Mouse (Mus musculus) MEL (cell line): ENCODE data around the gene Spem1. TPM values are rescaled to one million over a fixed set of nuclear protein-coding genes. Genes with fewer than 3 reads are reported as not detected.

ENCODE experiments used
- DNase-seq: peaks from one replicate; pipeline ENCODE4 v3.0.0; 2011; ENCODE audit warnings: low read depth, low spot score
- H3K27ac ChIP-seq: 2 replicates; pipeline ENCODE4 v1.5.1; 2012; ENCODE audit warnings: low read depth, mild to moderate bottlenecking, control low read depth, low read length, moderate library complexity; ENCODE audit not compliant: control insufficient read depth
- H3K27me3 ChIP-seq, 2 experiments: fragments of 150-350 bp in 1 of 2; sonication (generic) in 1 of 2; 2 replicates each; pipeline ENCODE4 v1.6.1; 2012; ENCODE audit warnings: low read length in 2 of 2, mild to moderate bottlenecking in 2 of 2, improper control_type of control experiment in 1 of 2, moderate library complexity in 1 of 2; ENCODE audit not compliant: insufficient read depth in 2 of 2, control insufficient read depth in 1 of 2
- H3K36me3 ChIP-seq, 2 experiments: 2 replicates each; pipeline ENCODE4 v1.6.1; 2012 to 2014; ENCODE audit warnings: low read length in 2 of 2, improper control_type of control experiment in 1 of 2, inconsistent platforms in 1 of 2, mild to moderate bottlenecking in 1 of 2; ENCODE audit not compliant: insufficient read depth in 2 of 2, control insufficient read depth in 1 of 2
- H3K4me1 ChIP-seq, 2 experiments: fragments of 150-350 bp in 1 of 2; sonication (generic) in 1 of 2; 2 replicates each; pipeline ENCODE4 v1.6.1; 2012; ENCODE audit warnings: low read length in 2 of 2, improper control_type of control experiment in 1 of 2, mild to moderate bottlenecking in 1 of 2; ENCODE audit not compliant: insufficient read depth in 2 of 2, control insufficient read depth in 1 of 2
- H3K4me3 ChIP-seq, 2 experiments: fragments of 150-350 bp in 1 of 2; sonication (generic) in 1 of 2; 2 replicates each; pipeline ENCODE4 v1.5.1; 2012; ENCODE audit warnings: low read depth in 2 of 2, low read length in 2 of 2, mild to moderate bottlenecking in 2 of 2, moderate library complexity in 2 of 2, control low read depth in 1 of 2, improper control_type of control experiment in 1 of 2; ENCODE audit not compliant: control insufficient read depth in 1 of 2, insufficient read depth in 1 of 2
- H3K79me2 ChIP-seq: 2 replicates; pipeline ENCODE4 v1.6.1; 2012; ENCODE audit warnings: mild to moderate bottlenecking, low read length, moderate library complexity; ENCODE audit not compliant: control insufficient read depth, poor library complexity, insufficient read depth
- H3K9ac ChIP-seq: 2 replicates; pipeline ENCODE4 v1.6.1; 2012; ENCODE audit warnings: low read depth, mild to moderate bottlenecking, control low read depth, low read length, moderate library complexity; ENCODE audit not compliant: control insufficient read depth, poor library complexity, severe bottlenecking
- H3K9me3 ChIP-seq: fragments of 150-350 bp; sonication (generic); replicated peaks from 2 replicates; pipeline ENCODE4 v1.6.1; 2012; ENCODE audit warnings: mild to moderate bottlenecking, low read length, improper control_type of control experiment, moderate library complexity; ENCODE audit not compliant: insufficient read depth
- CHD1 ChIP-seq: IDR thresholded peaks from 2 replicates; pipeline ENCODE4 v1.6.1; 2012; ENCODE audit warnings: low read depth, mild to moderate bottlenecking, inconsistent platforms, low read length, improper control_type of control experiment
- CHD2 ChIP-seq: IDR thresholded peaks from 2 replicates; pipeline ENCODE4 v1.6.1; 2011; ENCODE audit warnings: low read length, improper control_type of control experiment
- CTCF ChIP-seq, 3 experiments: IDR thresholded peaks in 2 of 3; conservative IDR thresholded peaks in 1 of 3; 2 replicates each; pipeline ENCODE4 v1.5.1; 2011 to 2012; ENCODE audit warnings: low read length in 3 of 3, low read depth in 2 of 3, mild to moderate bottlenecking in 2 of 3, improper control_type of control experiment in 1 of 3, inconsistent platforms in 1 of 3, mixed read lengths in 1 of 3, moderate library complexity in 1 of 3; ENCODE audit not compliant: control insufficient read depth in 1 of 3, insufficient read depth in 1 of 3, poor library complexity in 1 of 3, severe bottlenecking in 1 of 3
- E2F4 ChIP-seq: IDR thresholded peaks from 2 replicates; pipeline ENCODE4 v1.6.1; 2011; ENCODE audit warnings: low read depth, low read length, improper control_type of control experiment, borderline replicate concordance
- ELF1 ChIP-seq: IDR thresholded peaks from 2 replicates; pipeline ENCODE4 v1.6.1; 2014; ENCODE audit warnings: low read depth, mild to moderate bottlenecking, inconsistent platforms, low read length, improper control_type of control experiment, moderate library complexity
- EP300 ChIP-seq, 2 experiments: IDR thresholded peaks; 2 replicates each; pipeline ENCODE4 v1.6.1; 2011; ENCODE audit warnings: improper control_type of control experiment in 2 of 2, low read length in 2 of 2, low read depth in 1 of 2, mild to moderate bottlenecking in 1 of 2
- ETS1 ChIP-seq: IDR thresholded peaks from 2 replicates; pipeline ENCODE4 v1.6.1; 2012; ENCODE audit warnings: low read depth, mild to moderate bottlenecking, inconsistent platforms, low read length, improper control_type of control experiment, moderate library complexity
- GABPA ChIP-seq: IDR thresholded peaks from 2 replicates; pipeline ENCODE4 v1.6.1; 2012; ENCODE audit warnings: low read depth, mild to moderate bottlenecking, inconsistent platforms, low read length, improper control_type of control experiment, moderate library complexity
- GATA1 ChIP-seq: IDR thresholded peaks from 2 replicates; pipeline ENCODE4 v1.6.1; 2011; ENCODE audit warnings: low read depth, low read length, improper control_type of control experiment
- HCFC1 ChIP-seq: IDR thresholded peaks from 2 replicates; pipeline ENCODE4 v1.6.1; 2012; ENCODE audit warnings: low read depth, mild to moderate bottlenecking, inconsistent platforms, low read length, improper control_type of control experiment, moderate library complexity
- JUND ChIP-seq: IDR thresholded peaks from 2 replicates; pipeline ENCODE4 v1.6.1; 2011; ENCODE audit warnings: low read depth, mild to moderate bottlenecking, improper control_type of control experiment, low read length
- MAFK ChIP-seq: IDR thresholded peaks from 2 replicates; pipeline ENCODE4 v1.6.1; 2011; ENCODE audit warnings: low read depth, mild to moderate bottlenecking, low read length, improper control_type of control experiment, borderline replicate concordance
- MAZ ChIP-seq: IDR thresholded peaks from 2 replicates; pipeline ENCODE4 v1.6.1; 2012; ENCODE audit warnings: low read depth, mild to moderate bottlenecking, inconsistent platforms, low read length, improper control_type of control experiment
- MEF2A ChIP-seq: IDR thresholded peaks from 2 replicates; pipeline ENCODE4 v1.6.1; 2014; ENCODE audit warnings: low read depth, mild to moderate bottlenecking, inconsistent platforms, low read length, improper control_type of control experiment; ENCODE audit not compliant: poor library complexity, insufficient replicate concordance, severe bottlenecking; ENCODE audit errors: extremely low read depth
- MXI1 ChIP-seq: IDR thresholded peaks from 2 replicates; pipeline ENCODE4 v1.6.1; 2011; ENCODE audit warnings: mild to moderate bottlenecking, low read depth, low read length, improper control_type of control experiment
- MYB ChIP-seq: IDR thresholded peaks from 2 replicates; pipeline ENCODE4 v1.6.1; 2011; ENCODE audit warnings: mild to moderate bottlenecking, low read depth, low read length, improper control_type of control experiment
- NELFE ChIP-seq: IDR thresholded peaks from 2 replicates; pipeline ENCODE4 v1.6.1; 2011; ENCODE audit warnings: low read depth, low read length, improper control_type of control experiment
- NRF1 ChIP-seq: IDR thresholded peaks from 2 replicates; pipeline ENCODE4 v1.6.1; 2014; ENCODE audit warnings: low read depth, mild to moderate bottlenecking, inconsistent platforms, low read length, improper control_type of control experiment, moderate library complexity; ENCODE audit not compliant: poor library complexity, insufficient read depth, severe bottlenecking
- POLR2A ChIP-seq, 2 experiments: IDR thresholded peaks; 2 replicates each; pipeline ENCODE4 v1.6.1; 2011 to 2012; ENCODE audit warnings: low read length in 2 of 2, mild to moderate bottlenecking in 2 of 2, control low read depth in 1 of 2, improper control_type of control experiment in 1 of 2, low read depth in 1 of 2, moderate library complexity in 1 of 2; ENCODE audit not compliant: control insufficient read depth in 1 of 2, insufficient read depth in 1 of 2, poor library complexity in 1 of 2
- POLR2AphosphoS5 ChIP-seq: IDR thresholded peaks from 2 replicates; pipeline ENCODE4 v1.6.1; 2012; ENCODE audit warnings: low read depth, borderline replicate concordance, mild to moderate bottlenecking, inconsistent platforms, low read length, moderate library complexity, mixed read lengths
- RAD21 ChIP-seq: IDR thresholded peaks from 2 replicates; pipeline ENCODE4 v1.6.1; 2011; ENCODE audit warnings: mild to moderate bottlenecking, low read depth, low read length, improper control_type of control experiment
- RCOR1 ChIP-seq: IDR thresholded peaks from 2 replicates; pipeline ENCODE4 v1.6.1; 2012; ENCODE audit warnings: low read depth, mild to moderate bottlenecking, inconsistent platforms, low read length, improper control_type of control experiment
- SIN3A ChIP-seq: IDR thresholded peaks from 2 replicates; pipeline ENCODE4 v1.6.1; 2012; ENCODE audit warnings: low read length, improper control_type of control experiment, inconsistent platforms
- TAL1 ChIP-seq: IDR thresholded peaks from 2 replicates; pipeline ENCODE4 v1.6.1; 2012; ENCODE audit warnings: mild to moderate bottlenecking, inconsistent platforms, low read length, moderate library complexity, mixed read lengths
- TCF12 ChIP-seq: IDR thresholded peaks from 2 replicates; pipeline ENCODE4 v1.6.1; 2014; ENCODE audit warnings: low read depth, mild to moderate bottlenecking, inconsistent platforms, low read length, improper control_type of control experiment, moderate library complexity
- UBTF ChIP-seq: IDR thresholded peaks from 2 replicates; pipeline ENCODE4 v1.6.1; 2012; ENCODE audit warnings: low read depth, mild to moderate bottlenecking, inconsistent platforms, low read length, improper control_type of control experiment, moderate library complexity, borderline replicate concordance; ENCODE audit not compliant: insufficient read depth
- ZC3H11A ChIP-seq: IDR thresholded peaks from 2 replicates; pipeline ENCODE4 v1.6.1; 2012; ENCODE audit warnings: low read depth, mild to moderate bottlenecking, inconsistent platforms, low read length, improper control_type of control experiment
- ZKSCAN1 ChIP-seq: IDR thresholded peaks from 2 replicates; pipeline ENCODE4 v1.6.1; 2012; ENCODE audit warnings: low read depth, mild to moderate bottlenecking, inconsistent platforms, low read length, improper control_type of control experiment, moderate library complexity
- ZMIZ1 ChIP-seq: IDR thresholded peaks from 2 replicates; pipeline ENCODE4 v1.6.1; 2012; ENCODE audit warnings: low read depth, mild to moderate bottlenecking, inconsistent platforms, low read length, improper control_type of control experiment, moderate library complexity
- ZNF384 ChIP-seq: IDR thresholded peaks from 2 replicates; pipeline ENCODE4 v1.6.1; 2012; ENCODE audit warnings: low read depth, mild to moderate bottlenecking, inconsistent platforms, low read length, improper control_type of control experiment
- polyA plus RNA-seq, 2 experiments: library from polyadenylated mRNA; stranded (reverse) in 1 of 2; unstranded in 1 of 2; fragments of >175 nt in 1 of 2; fragments of >200 nt in 1 of 2; gene quantifications; 2 replicates each; pipeline versions ENCODE4 v1.2.1 to v1.2.4; 2012; ENCODE audit warnings: low replicate concordance in 2 of 2, low read depth in 1 of 2; ENCODE audit not compliant: insufficient read length in 2 of 2, insufficient read depth in 1 of 2, missing spikeins in 1 of 2
- total RNA-seq: library from RNA; depleted of rRNA; stranded (reverse); fragments of 300-350 nt; gene quantifications from 2 replicates; pipeline ENCODE4 v1.2.3, GENCODE M21; 2012

Gene Spem1
- total and polyA plus RNA-seq, 3 experiments = 0.15 to 0.19 TPM; not detected in 1

GRCm38 (mm10) chr11:69837604-69837951 lies 15.6 kb upstream of the Spem1 start, which contains the start of gene Nlgn2:
Gene Nlgn2 (minus strand): TSS chr11:69837784.
- TF ChIP-seq HCFC1 = no peak
- peak; percentile 56; the same call in 1 of the 2 replicates for TF ChIP-seq NRF1
- peak; percentile 34 to 55; a peak in 1 of 4 replicates for TF ChIP-seq POLR2A (IDR thresholded peaks at IDR 0.05; ENCODE audit: control insufficient read depth in 1 of 2, insufficient read depth in 1 of 2, low read depth in 1 of 2, low read length in 2 of 2, poor library complexity in 1 of 2)
- no peak for TF ChIP-seq GATA1
- TF ChIP-seq CTCF (IDR thresholded peaks at IDR 0.05 in 2 of 3, conservative IDR thresholded peaks at IDR 0.05 in 1 of 3; ENCODE audit: control insufficient read depth in 1 of 3, insufficient read depth in 1 of 3, low read depth in 2 of 3, low read length in 3 of 3, poor library complexity in 1 of 3, severe bottlenecking in 1 of 3) = 0 out of 6 replicates have a peak, but pooled peaks of 1 of the 3 experiments have one; percentile 8
- TF ChIP-seq E2F4 = no peak
- TF ChIP-seq RAD21 = no peak
- no peak for TF ChIP-seq RCOR1
- no peak for TF ChIP-seq ZNF384
- TF ChIP-seq SIN3A = peak; percentile 42; the same call in 1 of the 2 replicates
- no peak for TF ChIP-seq CHD1
- no peak for TF ChIP-seq ZKSCAN1
- no peak for TF ChIP-seq ZC3H11A
- no peak for TF ChIP-seq EP300 (IDR thresholded peaks at IDR 0.05; ENCODE audit: low read depth in 1 of 2, low read length in 2 of 2)
- TF ChIP-seq POLR2AphosphoS5 = no peak
- TF ChIP-seq JUND = no peak
- peak; percentile 62 for TF ChIP-seq NELFE
- TF ChIP-seq TCF12 = no peak
- TF ChIP-seq MXI1 = no peak
- TF ChIP-seq MAFK = no peak
- TF ChIP-seq MAZ = peak; percentile 85; the same call in 1 of the 2 replicates
- TF ChIP-seq ZMIZ1 = 0 out of 2 replicates have a peak, but pooled peaks have one; percentile 48
- no peak for TF ChIP-seq GABPA
- TF ChIP-seq CHD2 = no peak
- TF ChIP-seq ELF1 = no peak
- TF ChIP-seq ETS1 = no peak; the same call in 1 of the 2 replicates
- TF ChIP-seq MEF2A = no peak
- TF ChIP-seq TAL1 = no peak
- no peak for TF ChIP-seq MYB
- no peak for TF ChIP-seq UBTF
- DNase-seq = no peak
- Histone ChIP-seq H3K4me1 (peaks cover 10 to 27% of the 10 kb centered on the region in 2 experiments), H3K27ac (peak within 1 kb of the TSS; percentile 40), H3K9me3 (no peaks in the 10 kb centered on the region), H3K27me3 (no peaks in the 10 kb centered on the region; a peak in 1 of 4 replicates), H3K9ac (peak within 1 kb of the TSS; percentile 86), H3K4me3 (peak within 1 kb of the TSS; percentile 84 to 97), H3K36me3 (peaks cover 0 to 14% of the 10 kb centered on the region in 2 experiments; a peak in 2 of 4 replicates), H3K79me2 (peaks cover 1% of the 10 kb centered on the region; the same call in 1 of the 2 replicates)
